Mouse (Mus musculus): ENCODE measurements around the gene Csrp2. TPM values are rescaled to one million over a fixed set of nuclear protein-coding genes. Genes with fewer than 3 reads are reported as not detected.

The Csrp2 gene
- polyA plus RNA-seq, 2 experiments, result 155 to 168 TPM

DNA sequence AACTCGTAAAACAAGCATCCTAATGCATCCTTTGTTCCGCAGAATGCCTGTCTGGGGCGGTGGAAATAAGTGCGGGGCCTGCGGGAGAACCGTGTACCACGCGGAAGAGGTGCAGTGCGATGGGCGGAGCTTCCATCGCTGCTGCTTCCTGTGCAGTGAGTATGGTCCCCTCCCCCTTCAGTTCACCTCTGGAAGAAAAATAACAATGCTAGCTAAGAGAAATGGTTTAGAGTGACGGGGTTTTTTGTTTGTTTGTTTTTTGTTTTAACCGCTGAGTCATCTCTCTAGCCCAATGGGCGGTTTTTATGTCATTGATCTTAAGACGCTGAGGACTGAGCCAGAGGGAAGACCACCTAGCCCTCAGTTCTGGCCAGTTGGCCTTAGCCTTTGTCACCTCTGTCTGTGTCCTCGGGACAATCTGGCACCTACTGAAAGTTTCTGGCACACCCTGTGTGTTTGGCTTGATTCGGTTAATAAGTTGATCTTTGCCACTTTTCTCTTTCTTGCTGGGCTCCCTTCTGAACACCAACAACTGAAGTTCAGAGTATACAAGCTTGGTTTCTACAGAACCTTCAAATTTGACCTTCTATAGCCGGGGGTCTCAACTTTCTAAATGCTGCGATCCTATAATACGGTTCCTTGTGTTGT, 12.4 kb downstream of the Csrp2 start:
- Histone ChIP-seq H3K4me1 (ENCODE audit: control insufficient read depth, insufficient read depth, low read length) (peaks cover 49% of the 10 kb centered on the region), H3K9ac (ENCODE audit: low read depth, low read length, severe bottlenecking) (no peak overlapping the region; the same call in 1 of the 2 replicates), H3K27ac (replicated peaks; ENCODE audit: low read depth, low read length) (peak overlapping the region; percentile 8), H3K9me3 (ENCODE audit: control insufficient read depth, low read length) (no peaks in the 10 kb centered on the region), H3K36me3 (ENCODE audit: control insufficient read depth, insufficient read depth, low read length) (peaks cover 13% of the 10 kb centered on the region), H3K4me2 (replicated peaks; ENCODE audit: low read depth, low read length, severe bottlenecking) (peak overlapping the region; percentile 29; the same call in 1 of the 2 replicates), H3K4me3 (replicated peaks; ENCODE audit: low read length) (no peak overlapping the region; the same call in 1 of the 2 replicates), H3K27me3 (ENCODE audit: control insufficient read depth, insufficient read depth, low read length) (no peaks in the 10 kb centered on the region)
- DNase-seq (ENCODE audit: low spot score) (peak; percentile 59), ATAC-seq (ENCODE audit: low FRiP score, low read depth) (no peak)
- TF ChIP-seq POLR2A (IDR thresholded peaks at IDR 0.05; ENCODE audit: borderline replicate concordance, extremely low read depth, insufficient read depth, insufficient read length), result no peak
- WGBS, result 60% methylated on average over 20 of the region's 20 CpGs

DNA sequence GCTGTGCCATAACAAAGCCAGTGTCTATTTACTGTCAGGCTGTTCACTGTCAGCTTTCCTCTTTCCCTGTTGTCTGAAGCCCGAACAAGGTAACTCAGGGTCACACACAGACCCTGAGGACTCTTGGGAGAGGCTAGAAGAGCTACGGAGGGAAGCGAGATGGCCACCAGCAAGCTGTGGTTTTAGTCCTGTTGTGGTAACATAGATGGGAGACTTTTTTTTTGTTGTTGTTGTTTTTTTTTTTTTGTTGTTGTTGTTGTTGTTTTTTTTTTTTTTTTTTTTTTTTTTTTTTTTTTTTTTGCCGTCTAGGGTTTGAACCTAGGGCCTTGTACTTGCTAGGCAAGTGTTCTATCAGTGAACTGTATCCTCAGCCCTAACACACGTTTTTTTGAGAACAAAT, 14.0 kb downstream of the Csrp2 start:
- no peak for DNase-seq (ENCODE audit: low spot score)
- Histone ChIP-seq H3K9me3 (ENCODE audit: control insufficient read depth, low read length) (no peaks in the 10 kb centered on the region), H3K9ac (ENCODE audit: low read depth, low read length, severe bottlenecking) (no peak overlapping the region), H3K36me3 (ENCODE audit: control insufficient read depth, insufficient read depth, low read length) (peaks cover 26% of the 10 kb centered on the region), H3K4me1 (ENCODE audit: control insufficient read depth, insufficient read depth, low read length) (peaks cover 35% of the 10 kb centered on the region), H3K27ac (replicated peaks; ENCODE audit: low read depth, low read length) (no peak overlapping the region), H3K27me3 (ENCODE audit: control insufficient read depth, insufficient read depth, low read length) (no peaks in the 10 kb centered on the region), H3K4me2 (replicated peaks; ENCODE audit: low read depth, low read length, severe bottlenecking) (no peak overlapping the region), H3K4me3 (replicated peaks; ENCODE audit: low read length) (no peak overlapping the region)
- TF ChIP-seq POLR2A (IDR thresholded peaks at IDR 0.05; ENCODE audit: borderline replicate concordance, extremely low read depth, insufficient read depth, insufficient read length), result no peak
- ATAC-seq (ENCODE audit: low FRiP score, low read depth), result no peak
- WGBS, result 80% methylated on average over 5 of the region's 5 CpGs

DNA sequence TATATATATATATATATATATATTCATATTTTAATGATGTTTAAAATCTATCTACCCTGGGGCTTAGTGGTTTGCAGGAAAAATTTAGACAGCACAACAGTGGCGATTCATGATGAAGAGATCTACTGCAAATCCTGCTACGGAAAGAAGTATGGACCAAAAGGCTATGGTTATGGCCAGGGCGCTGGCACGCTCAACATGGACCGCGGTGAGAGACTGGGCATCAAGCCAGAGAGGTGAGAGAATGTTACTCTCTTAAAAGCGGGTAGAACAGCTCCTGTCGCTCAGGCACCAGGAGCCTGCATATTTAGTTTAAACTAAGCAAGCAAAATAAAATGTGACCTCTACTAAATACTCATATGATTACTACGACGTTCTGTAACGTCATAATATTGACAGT, 15.5 kb downstream of the Csrp2 start:
- no peak overlapping the region for H3K4me3 ChIP-seq (replicated peaks; ENCODE audit: low read length)
- H3K9me3 ChIP-seq (ENCODE audit: control insufficient read depth, low read length), result no peaks in the 10 kb centered on the region
- H3K36me3 ChIP-seq (ENCODE audit: control insufficient read depth, insufficient read depth, low read length), result peaks cover 39% of the 10 kb centered on the region
- WGBS, result 77% methylated on average over 11 of the region's 11 CpGs
- peaks cover 22% of the 10 kb centered on the region for H3K4me1 ChIP-seq (ENCODE audit: control insufficient read depth, insufficient read depth, low read length)
- H3K9ac ChIP-seq (ENCODE audit: low read depth, low read length, severe bottlenecking), result no peak overlapping the region
- no peak overlapping the region for H3K4me2 ChIP-seq (replicated peaks; ENCODE audit: low read depth, low read length, severe bottlenecking)
- ATAC-seq (ENCODE audit: low FRiP score, low read depth), result no peak
- no peaks in the 10 kb centered on the region for H3K27me3 ChIP-seq (ENCODE audit: control insufficient read depth, insufficient read depth, low read length)
- H3K27ac ChIP-seq (replicated peaks; ENCODE audit: low read depth, low read length), result no peak overlapping the region
- TF ChIP-seq POLR2A (IDR thresholded peaks at IDR 0.05; ENCODE audit: borderline replicate concordance, extremely low read depth, insufficient read depth, insufficient read length), result no peak
- no peak for DNase-seq (ENCODE audit: low spot score)

GRCm38 (mm10) chr10:110935669-110936068, 16.1 kb downstream of the Csrp2 start:
- H3K9me3 ChIP-seq (ENCODE audit: control insufficient read depth, low read length), result no peaks in the 10 kb centered on the region
- H3K27me3 ChIP-seq (ENCODE audit: control insufficient read depth, insufficient read depth, low read length), result no peaks in the 10 kb centered on the region
- ATAC-seq (ENCODE audit: low FRiP score, low read depth), result no peak
- no peak for DNase-seq (ENCODE audit: low spot score)
- no peak overlapping the region for H3K4me2 ChIP-seq (replicated peaks; ENCODE audit: low read depth, low read length, severe bottlenecking)
- H3K9ac ChIP-seq (ENCODE audit: low read depth, low read length, severe bottlenecking), result no peak overlapping the region
- H3K4me1 ChIP-seq (ENCODE audit: control insufficient read depth, insufficient read depth, low read length), result peaks cover 16% of the 10 kb centered on the region
- no peak overlapping the region for H3K27ac ChIP-seq (replicated peaks; ENCODE audit: low read depth, low read length)
- WGBS, result 76% methylated on average over 7 of the region's 7 CpGs
- peaks cover 42% of the 10 kb centered on the region for H3K36me3 ChIP-seq (ENCODE audit: control insufficient read depth, insufficient read depth, low read length)
- H3K4me3 ChIP-seq (replicated peaks; ENCODE audit: low read length), result no peak overlapping the region
- TF ChIP-seq POLR2A (IDR thresholded peaks at IDR 0.05; ENCODE audit: borderline replicate concordance, extremely low read depth, insufficient read depth, insufficient read length), result no peak

DNA sequence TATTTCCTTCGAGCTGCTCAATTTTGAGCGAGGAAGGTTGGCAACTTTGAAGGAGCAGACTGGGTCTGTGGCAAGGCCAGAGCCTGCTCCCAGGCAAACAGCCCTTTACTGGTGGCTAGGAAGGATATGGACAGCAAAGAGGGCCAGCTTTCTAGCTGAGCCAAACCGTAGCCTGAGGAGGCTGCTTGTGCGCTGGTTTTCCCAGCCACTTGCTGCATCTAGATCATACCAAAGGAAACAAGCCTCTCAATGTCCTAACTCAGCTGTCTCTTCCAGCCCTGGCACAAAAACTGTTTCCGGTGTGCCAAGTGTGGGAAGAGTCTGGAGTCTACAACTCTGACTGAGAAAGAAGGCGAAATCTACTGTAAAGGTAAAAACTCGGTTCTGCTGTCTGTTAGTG, 18.8 kb downstream of the Csrp2 start:
- no peak for ATAC-seq (ENCODE audit: low FRiP score, low read depth)
- no peak for TF ChIP-seq POLR2A (IDR thresholded peaks at IDR 0.05; ENCODE audit: borderline replicate concordance, extremely low read depth, insufficient read depth, insufficient read length)
- WGBS, result 94% methylated on average over 7 of the region's 7 CpGs
- Histone ChIP-seq H3K27ac (replicated peaks; ENCODE audit: low read depth, low read length) (no peak overlapping the region; the same call in 1 of the 2 replicates), H3K9me3 (ENCODE audit: control insufficient read depth, low read length) (no peaks in the 10 kb centered on the region), H3K4me2 (replicated peaks; ENCODE audit: low read depth, low read length, severe bottlenecking) (no peak overlapping the region), H3K36me3 (ENCODE audit: control insufficient read depth, insufficient read depth, low read length) (peaks cover 58% of the 10 kb centered on the region), H3K27me3 (ENCODE audit: control insufficient read depth, insufficient read depth, low read length) (no peaks in the 10 kb centered on the region), H3K9ac (ENCODE audit: low read depth, low read length, severe bottlenecking) (no peak overlapping the region), H3K4me1 (ENCODE audit: control insufficient read depth, insufficient read depth, low read length) (no peaks in the 10 kb centered on the region), H3K4me3 (replicated peaks; ENCODE audit: low read length) (no peak overlapping the region)
- no peak for DNase-seq (ENCODE audit: low spot score)
